Mouse (Mus musculus) liver, embryonic 12.5 days (tissue): ENCODE measurements at regions not wholly inside any gene's neighbourhood (a gene's known extent, or its start where the extent isn't known, plus 50 kb on each side); places are given as distances from the start of the nearest gene placed in this dataset.

Experiments
- ATAC-seq: fragments of 200-750 bp; cut with Nextera tagmentation; 2 replicates; pipeline ENCODE4 v1.8.0; 2017; ENCODE audit warnings: moderate number of reproducible peaks, mild to moderate bottlenecking, moderate library complexity
- H3K27ac ChIP-seq: fragments of 300-500 bp; sonication (generic); 2 replicates; pipeline ENCODE4 v1.5.1; 2016; ENCODE audit warnings: mild to moderate bottlenecking
- H3K27me3 ChIP-seq: fragments of 300-500 bp; sonication (generic); replicated peaks from 2 replicates; pipeline ENCODE4 v1.6.1; 2016; ENCODE audit warnings: mild to moderate bottlenecking, moderate library complexity
- H3K36me3 ChIP-seq: fragments of 300-500 bp; sonication (generic); 2 replicates; pipeline ENCODE4 v1.6.1; 2016; ENCODE audit warnings: mild to moderate bottlenecking, moderate library complexity
- H3K4me1 ChIP-seq: fragments of 300-500 bp; sonication (generic); 2 replicates; pipeline ENCODE4 v1.6.1; 2016
- H3K4me2 ChIP-seq: fragments of 300-500 bp; sonication (generic); 2 replicates; pipeline ENCODE4 v1.6.1; 2016; ENCODE audit warnings: mild to moderate bottlenecking, moderate library complexity
- H3K4me3 ChIP-seq: fragments of 300-500 bp; sonication (generic); 2 replicates; pipeline ENCODE4 v1.5.1; 2016; ENCODE audit warnings: mild to moderate bottlenecking, moderate library complexity
- H3K9ac ChIP-seq: fragments of 300-500 bp; sonication (generic); 2 replicates; pipeline ENCODE4 v1.6.1; 2016; ENCODE audit warnings: mild to moderate bottlenecking, moderate library complexity
- H3K9me3 ChIP-seq: fragments of 300-500 bp; sonication (generic); replicated peaks from 2 replicates; pipeline ENCODE4 v1.6.1; 2016; ENCODE audit warnings: mild to moderate bottlenecking, moderate library complexity
- WGBS: fragments of 180-500 bp; shearing (Covaris S2); methylation state at CpG from one replicate; pipeline ENCODE4 v1.1.7; 2016; ENCODE audit not compliant: insufficient replicate concordance; 5-methylcytosine and 5-hydroxymethylcytosine counted together

- Histone ChIP-seq H3K4me3 (no peak overlapping the region), H3K36me3 (no peaks in the 10 kb centered on the region), H3K9ac (no peak overlapping the region), H3K4me2 (no peak overlapping the region), H3K9me3 (no peaks in the 10 kb centered on the region), H3K27me3 (no peaks in the 10 kb centered on the region), H3K4me1 (no peaks in the 10 kb centered on the region), H3K27ac (no peak overlapping the region)
- 49% methylated on average over 4 of the region's 4 CpGs for WGBS
- ATAC-seq: no peak
These were observed 187.9 kb downstream of the Rnd3 start for GRCm38 (mm10) chr2:50961049-50961448.

GRCm38 (mm10) chr2:50959323-50959722 is 189.6 kb downstream of the Rnd3 start:
- no peak overlapping the region for H3K9ac ChIP-seq
- no peaks in the 10 kb centered on the region for H3K4me1 ChIP-seq
- no peak overlapping the region for H3K4me2 ChIP-seq
- no peak for ATAC-seq
- no peaks in the 10 kb centered on the region for H3K36me3 ChIP-seq
- H3K4me3 ChIP-seq: no peak overlapping the region
- no peaks in the 10 kb centered on the region for H3K9me3 ChIP-seq
- H3K27ac ChIP-seq: no peak overlapping the region
- WGBS: 77% methylated on average over 9 of the region's 9 CpGs
- H3K27me3 ChIP-seq: no peaks in the 10 kb centered on the region

- Histone ChIP-seq H3K9ac (no peak overlapping the region), H3K27ac (no peak overlapping the region)
- 72% methylated on average over 6 of the region's 6 CpGs for WGBS
These were observed 194.4 kb downstream of the Rnd3 start for GRCm38 (mm10) chr2:50954361-50955066.

GRCm38 (mm10) chr2:50951027-50951426 is 197.9 kb downstream of the Rnd3 start:
- no peak overlapping the region for H3K9ac ChIP-seq
- no peaks in the 10 kb centered on the region for H3K9me3 ChIP-seq
- WGBS: 59% methylated on average over 3 of the region's 3 CpGs
- no peaks in the 10 kb centered on the region for H3K4me1 ChIP-seq
- no peaks in the 10 kb centered on the region for H3K36me3 ChIP-seq
- H3K4me2 ChIP-seq: no peak overlapping the region
- no peak overlapping the region for H3K4me3 ChIP-seq
- no peaks in the 10 kb centered on the region for H3K27me3 ChIP-seq
- 0 out of 2 replicates have a peak, but pooled peaks have one; percentile 47 for ATAC-seq
- no peak overlapping the region for H3K27ac ChIP-seq

More at GRCm38 (mm10) chr2:50954361-50955066, 194.4 kb downstream of the Rnd3 start:
- Histone ChIP-seq H3K4me2 (no peak overlapping the region), H3K4me3 (no peak overlapping the region), H3K4me1 (no peaks in the 10 kb centered on the region), H3K9me3 (no peaks in the 10 kb centered on the region), H3K36me3 (no peaks in the 10 kb centered on the region), H3K27me3 (no peaks in the 10 kb centered on the region)
- ATAC-seq: no peak

- Histone ChIP-seq H3K36me3 (no peaks in the 10 kb centered on the region), H3K9ac (no peak overlapping the region), H3K4me2 (no peak overlapping the region), H3K4me1 (no peaks in the 10 kb centered on the region), H3K27me3 (no peaks in the 10 kb centered on the region), H3K4me3 (no peak overlapping the region), H3K27ac (no peak overlapping the region), H3K9me3 (no peaks in the 10 kb centered on the region)
- no peak for ATAC-seq
- 73% methylated on average over 4 of the region's 4 CpGs for WGBS
These were observed 199.2 kb downstream of the Rnd3 start for GRCm38 (mm10) chr2:50949717-50950116.

- H3K4me2 ChIP-seq: no peak overlapping the region
- no peak overlapping the region for H3K4me3 ChIP-seq
- H3K36me3 ChIP-seq: no peaks in the 10 kb centered on the region
- no peak for ATAC-seq
- no peaks in the 10 kb centered on the region for H3K4me1 ChIP-seq
- H3K9ac ChIP-seq: no peak overlapping the region
- no peaks in the 10 kb centered on the region for H3K27me3 ChIP-seq
- no peak overlapping the region for H3K27ac ChIP-seq
- H3K9me3 ChIP-seq: no peaks in the 10 kb centered on the region
- WGBS: 71% methylated on average over 4 of the region's 4 CpGs
These were observed 203.4 kb downstream of the Rnd3 start for GRCm38 (mm10) chr2:50945526-50945925.

GRCm38 (mm10) chr2:50943180-50943579 is 205.7 kb downstream of the Rnd3 start:
- H3K9me3 ChIP-seq: no peaks in the 10 kb centered on the region
- no peaks in the 10 kb centered on the region for H3K4me1 ChIP-seq
- 78% methylated on average over 15 of the region's 15 CpGs for WGBS
- no peak overlapping the region for H3K4me3 ChIP-seq
- no peak overlapping the region for H3K4me2 ChIP-seq
- H3K36me3 ChIP-seq: no peaks in the 10 kb centered on the region
- H3K27ac ChIP-seq: no peak overlapping the region
- no peak overlapping the region for H3K9ac ChIP-seq
- no peaks in the 10 kb centered on the region for H3K27me3 ChIP-seq
- ATAC-seq: no peak

- Histone ChIP-seq H3K36me3 (no peaks in the 10 kb centered on the region), H3K27ac (no peak overlapping the region), H3K4me2 (no peak overlapping the region), H3K4me3 (no peak overlapping the region), H3K9me3 (no peaks in the 10 kb centered on the region), H3K9ac (no peak overlapping the region), H3K4me1 (no peaks in the 10 kb centered on the region), H3K27me3 (no peaks in the 10 kb centered on the region)
- 66% methylated on average over 11 of the region's 11 CpGs for WGBS
- ATAC-seq: no peak
These were observed 206.2 kb downstream of the Rnd3 start for GRCm38 (mm10) chr2:50942741-50943140.

GRCm38 (mm10) chr2:50932936-50933335 is 216.0 kb downstream of the Rnd3 start:
- no peaks in the 10 kb centered on the region for H3K9me3 ChIP-seq
- H3K36me3 ChIP-seq: no peaks in the 10 kb centered on the region
- no peak overlapping the region for H3K4me2 ChIP-seq
- H3K27ac ChIP-seq: no peak overlapping the region
- WGBS: 55% methylated on average over 7 of the region's 7 CpGs
- H3K4me1 ChIP-seq: no peaks in the 10 kb centered on the region
- no peaks in the 10 kb centered on the region for H3K27me3 ChIP-seq
- no peak overlapping the region for H3K9ac ChIP-seq
- H3K4me3 ChIP-seq: no peak overlapping the region
- no peak for ATAC-seq

GRCm38 (mm10) chr2:50921002-50921401 is 227.9 kb downstream of the Rnd3 start:
- H3K27me3 ChIP-seq: no peaks in the 10 kb centered on the region
- H3K9me3 ChIP-seq: no peaks in the 10 kb centered on the region
- no peak for ATAC-seq
- no peak overlapping the region for H3K27ac ChIP-seq
- H3K4me3 ChIP-seq: no peak overlapping the region
- H3K9ac ChIP-seq: no peak overlapping the region
- no peak overlapping the region for H3K4me2 ChIP-seq
- H3K36me3 ChIP-seq: no peaks in the 10 kb centered on the region
- H3K4me1 ChIP-seq: no peaks in the 10 kb centered on the region

- no peak overlapping the region for H3K4me2 ChIP-seq
- 67% methylated on average over 18 of the region's 18 CpGs for WGBS
- no peak overlapping the region for H3K9ac ChIP-seq
- H3K27me3 ChIP-seq: no peaks in the 10 kb centered on the region
- H3K9me3 ChIP-seq: no peaks in the 10 kb centered on the region
- H3K4me1 ChIP-seq: no peaks in the 10 kb centered on the region
- no peak overlapping the region for H3K4me3 ChIP-seq
- H3K27ac ChIP-seq: no peak overlapping the region
- ATAC-seq: no peak
- no peaks in the 10 kb centered on the region for H3K36me3 ChIP-seq
These were observed 232.3 kb downstream of the Rnd3 start for GRCm38 (mm10) chr2:50916323-50917221.

- H3K9me3 ChIP-seq: no peaks in the 10 kb centered on the region
- no peak overlapping the region for H3K4me3 ChIP-seq
- ATAC-seq: no peak
- no peak overlapping the region for H3K9ac ChIP-seq
- H3K27me3 ChIP-seq: no peaks in the 10 kb centered on the region
- 67% methylated on average over 2 of the region's 2 CpGs for WGBS
- no peaks in the 10 kb centered on the region for H3K36me3 ChIP-seq
- H3K27ac ChIP-seq: no peak overlapping the region
- H3K4me1 ChIP-seq: no peaks in the 10 kb centered on the region
- H3K4me2 ChIP-seq: no peak overlapping the region
These were observed 233.8 kb downstream of the Rnd3 start for GRCm38 (mm10) chr2:50915149-50915548.
